Mouse (Mus musculus): ENCODE measurements around the gene Gstt2. TPM values are rescaled to one million over a fixed set of nuclear protein-coding genes. Genes with fewer than 3 reads are reported as not detected.
A peak's percentile ranks its signal among the peaks of the same experiment; 100 is the strongest.

Gene Gstt2
- total and polyA plus RNA-seq, 3 experiments = 12.2 to 68.9 (median 49.2) TPM

- Histone ChIP-seq H3K4me1 (ENCODE audit: insufficient read depth, low read depth, low read length) (peaks cover 47% of the 10 kb centered on the region), H3K27me3 (ENCODE audit: insufficient read depth, low read length) (peaks cover 4% of the 10 kb centered on the region; the same call in 1 of the 2 replicates), H3K9me3 (replicated peaks) (no peaks in the 10 kb centered on the region), H3K4me3 (ENCODE audit: low read depth, low read length) (peak overlapping the region; percentile 47; the same call in 1 of the 2 replicates), H3K36me3 (replicated peaks) (peaks cover 10% of the 10 kb centered on the region)
- DNase-seq (ENCODE audit: low spot score) = peak; percentile 52
- no peak for ATAC-seq (ENCODE audit: extremely low read depth, insufficient number of reproducible peaks, low FRiP score, poor library complexity, severe bottlenecking)
- TF ChIP-seq GATA2 (IDR thresholded peaks at IDR 0.05; ENCODE audit: borderline replicate concordance, low read depth, low read length) (no peak), TAL1 (conservative IDR thresholded peaks at IDR 0.05; ENCODE audit: low read depth, low read length) (no peak), CTCF (IDR thresholded peaks at IDR 0.05; ENCODE audit: low read depth, low read length) (peak; percentile 72), POLR2AphosphoS5 (IDR thresholded peaks at IDR 0.05; ENCODE audit: insufficient replicate concordance, low read depth, low read length) (no peak), GATA1 (IDR thresholded peaks at IDR 0.05; ENCODE audit: borderline replicate concordance, low read length) (no peak)
These were observed 4.8 kb downstream of the Gstt2 start for GRCm38 (mm10) chr10:75832272-75832895.

DNA sequence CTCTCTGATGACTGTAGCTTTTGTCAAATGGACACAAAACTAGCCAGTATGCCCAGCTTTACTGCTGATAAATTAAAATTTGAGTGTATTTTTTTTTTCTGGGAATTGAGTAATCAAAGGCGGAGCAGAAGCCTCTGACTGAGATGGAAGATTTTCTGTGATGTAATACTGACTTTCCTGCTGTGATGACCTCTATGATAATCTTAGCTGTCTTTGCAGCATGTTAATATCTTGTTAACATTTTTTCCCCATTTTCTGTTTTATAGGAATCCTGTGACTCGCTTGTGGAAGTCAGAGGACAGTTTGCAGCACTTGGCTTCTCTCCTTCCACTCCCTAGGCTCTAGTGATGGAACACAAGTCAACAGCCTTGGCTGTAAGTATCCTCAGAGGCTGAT, 7.0 kb downstream of the Gstt2 start:
- DNase-seq (ENCODE audit: low spot score) (no peak), ATAC-seq (ENCODE audit: extremely low read depth, insufficient number of reproducible peaks, low FRiP score, poor library complexity, severe bottlenecking) (no peak)
- Histone ChIP-seq H3K9me3 (replicated peaks) (no peaks in the 10 kb centered on the region), H3K27me3 (ENCODE audit: insufficient read depth, low read length) (no peaks in the 10 kb centered on the region), H3K4me1 (ENCODE audit: insufficient read depth, low read depth, low read length) (peaks cover 48% of the 10 kb centered on the region), H3K36me3 (replicated peaks) (peaks cover 10% of the 10 kb centered on the region), H3K4me3 (ENCODE audit: low read depth, low read length) (no peak overlapping the region)
- no peak for TF ChIP-seq GATA1 (IDR thresholded peaks at IDR 0.05; ENCODE audit: borderline replicate concordance, low read length)
- no peak for TF ChIP-seq POLR2AphosphoS5 (IDR thresholded peaks at IDR 0.05; ENCODE audit: insufficient replicate concordance, low read depth, low read length)
- TF ChIP-seq TAL1 (conservative IDR thresholded peaks at IDR 0.05; ENCODE audit: low read depth, low read length) = no peak
- TF ChIP-seq CTCF (IDR thresholded peaks at IDR 0.05; ENCODE audit: low read depth, low read length) = no peak
- no peak for TF ChIP-seq GATA2 (IDR thresholded peaks at IDR 0.05; ENCODE audit: borderline replicate concordance, low read depth, low read length)

DNA sequence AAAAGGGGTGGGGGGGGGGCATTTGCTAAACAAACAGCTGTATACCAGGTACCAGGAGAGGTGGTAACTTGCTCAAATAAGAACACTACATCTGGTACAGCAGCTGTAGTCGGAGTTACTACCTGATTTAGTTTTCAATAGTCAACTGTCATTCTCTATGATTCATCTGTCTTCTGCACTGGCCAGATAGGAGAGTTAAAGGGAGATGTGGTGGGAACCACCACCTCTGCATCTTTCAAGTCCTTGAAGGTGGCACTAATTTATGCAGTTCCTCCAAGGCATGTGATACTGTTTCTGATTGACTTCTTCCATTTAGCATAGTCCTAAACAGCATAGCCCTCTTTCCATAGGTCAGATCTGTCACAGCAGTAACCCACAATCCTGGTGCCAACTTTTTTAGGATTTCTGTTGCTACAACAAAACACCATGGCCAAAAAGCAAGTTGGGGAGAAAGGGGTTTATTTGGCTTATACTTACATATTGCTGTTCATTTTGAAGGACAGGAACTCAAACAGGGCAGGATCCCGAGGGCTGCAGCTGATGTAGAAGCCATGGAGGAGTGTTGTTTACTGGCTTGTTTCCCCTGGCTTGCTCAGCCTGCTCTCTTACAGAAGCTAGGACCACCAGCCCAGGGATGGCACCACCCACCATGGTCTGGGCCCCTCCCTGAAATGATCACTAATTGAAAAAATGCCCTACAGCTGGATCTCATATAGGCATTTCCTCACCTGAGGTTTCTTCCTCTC, 7.5 kb downstream of the Gstt2 start:
- DNase-seq (ENCODE audit: low spot score) (no peak), ATAC-seq (ENCODE audit: extremely low read depth, insufficient number of reproducible peaks, low FRiP score, poor library complexity, severe bottlenecking) (no peak)
- Histone ChIP-seq H3K4me3 (ENCODE audit: low read depth, low read length) (no peak overlapping the region), H3K9me3 (replicated peaks) (0 out of 2 replicates have a peak, but pooled peaks cover 3% of the 10 kb centered on the region), H3K4me1 (ENCODE audit: insufficient read depth, low read depth, low read length) (peaks cover 49% of the 10 kb centered on the region), H3K27me3 (ENCODE audit: insufficient read depth, low read length) (no peaks in the 10 kb centered on the region), H3K36me3 (replicated peaks) (peaks cover 10% of the 10 kb centered on the region)
- TF ChIP-seq TAL1 (conservative IDR thresholded peaks at IDR 0.05; ENCODE audit: low read depth, low read length) = no peak

DNA sequence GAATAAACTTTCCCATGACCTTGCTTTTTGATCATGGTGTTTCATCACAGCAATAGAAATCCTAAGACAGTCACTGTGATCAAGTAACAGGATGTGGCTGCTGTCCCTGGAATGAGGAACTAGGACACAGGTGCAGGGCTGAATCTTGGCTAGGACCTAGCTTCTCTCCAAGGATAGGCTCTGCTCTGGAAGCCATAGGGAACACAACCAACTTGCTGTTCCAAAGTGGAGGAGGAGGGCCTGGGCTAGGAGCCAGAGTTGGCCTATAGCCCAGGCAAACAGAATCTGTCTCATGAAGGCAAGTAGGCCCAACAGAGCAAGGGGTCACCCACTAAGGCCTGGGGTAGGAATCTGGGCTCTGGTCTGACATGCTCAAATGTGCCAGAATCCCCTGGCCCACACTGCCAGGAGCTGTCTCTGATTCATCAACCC, 8.7 kb downstream of the Gstt2 start:
- Histone ChIP-seq H3K36me3 (replicated peaks) (peaks cover 10% of the 10 kb centered on the region), H3K9me3 (replicated peaks) (peaks cover 10% of the 10 kb centered on the region), H3K27me3 (ENCODE audit: insufficient read depth, low read length) (no peaks in the 10 kb centered on the region), H3K4me3 (ENCODE audit: low read depth, low read length) (no peak overlapping the region), H3K4me1 (ENCODE audit: insufficient read depth, low read depth, low read length) (peaks cover 50% of the 10 kb centered on the region)
- TF ChIP-seq GATA1 (IDR thresholded peaks at IDR 0.05; ENCODE audit: borderline replicate concordance, low read length) (no peak), POLR2AphosphoS5 (IDR thresholded peaks at IDR 0.05; ENCODE audit: insufficient replicate concordance, low read depth, low read length) (no peak), TAL1 (conservative IDR thresholded peaks at IDR 0.05; ENCODE audit: low read depth, low read length) (no peak), GATA2 (IDR thresholded peaks at IDR 0.05; ENCODE audit: borderline replicate concordance, low read depth, low read length) (no peak), CTCF (IDR thresholded peaks at IDR 0.05; ENCODE audit: low read depth, low read length) (no peak)
- ATAC-seq (ENCODE audit: extremely low read depth, insufficient number of reproducible peaks, low FRiP score, poor library complexity, severe bottlenecking) = no peak
- no peak for DNase-seq (ENCODE audit: low spot score)

DNA sequence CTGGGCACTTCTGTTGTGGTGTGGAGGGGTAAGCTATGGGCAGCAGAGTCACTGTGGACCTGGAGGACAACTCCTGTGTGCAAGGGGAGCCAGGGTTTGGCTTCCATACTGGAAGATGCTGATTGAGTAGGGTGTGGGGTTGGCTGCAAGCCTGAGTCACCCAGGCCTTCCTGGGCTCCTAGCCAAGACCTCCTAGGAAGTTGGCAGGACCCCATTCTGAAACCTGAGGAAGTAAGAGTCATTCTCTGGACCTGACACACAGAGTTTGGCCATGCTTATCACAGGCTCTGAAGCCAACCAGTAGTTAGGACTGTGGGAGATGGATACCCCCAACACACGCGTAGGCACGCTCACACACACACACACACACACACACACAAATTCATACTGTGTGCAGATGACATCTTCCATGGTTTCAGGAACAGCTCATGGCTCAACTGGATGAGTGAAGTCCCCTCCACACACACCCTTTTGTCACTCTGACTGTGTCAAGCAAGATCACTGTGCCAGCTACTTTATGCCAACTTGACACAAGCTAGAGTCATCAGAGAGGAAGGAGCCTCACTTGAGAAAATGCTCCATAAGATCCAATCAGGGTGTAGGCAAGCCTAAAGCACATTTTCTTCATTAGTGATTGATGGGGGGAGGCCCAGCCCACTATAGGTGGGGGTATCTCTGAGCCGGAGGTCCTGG, 9.4 kb downstream of the Gstt2 start:
- TF ChIP-seq GATA1 (IDR thresholded peaks at IDR 0.05; ENCODE audit: borderline replicate concordance, low read length) = no peak
- no peak for TF ChIP-seq GATA2 (IDR thresholded peaks at IDR 0.05; ENCODE audit: borderline replicate concordance, low read depth, low read length)
- no peak for TF ChIP-seq TAL1 (conservative IDR thresholded peaks at IDR 0.05; ENCODE audit: low read depth, low read length)
- peaks cover 44% of the 10 kb centered on the region for H3K4me1 ChIP-seq (ENCODE audit: insufficient read depth, low read depth, low read length)
- DNase-seq (ENCODE audit: low spot score) = no peak
- ATAC-seq (ENCODE audit: extremely low read depth, insufficient number of reproducible peaks, low FRiP score, poor library complexity, severe bottlenecking) = no peak
- H3K27me3 ChIP-seq (ENCODE audit: insufficient read depth, low read length) = no peaks in the 10 kb centered on the region
- H3K36me3 ChIP-seq (replicated peaks) = peaks cover 10% of the 10 kb centered on the region
- H3K4me3 ChIP-seq (ENCODE audit: low read depth, low read length) = no peak overlapping the region
- peaks cover 10% of the 10 kb centered on the region for H3K9me3 ChIP-seq (replicated peaks)

GRCm38 (mm10) chr10:75824530-75824929, 12.7 kb downstream of the Gstt2 start:
- H3K4me1 ChIP-seq (ENCODE audit: insufficient read depth, low read depth, low read length) = peaks cover 33% of the 10 kb centered on the region
- no peak for ATAC-seq (ENCODE audit: extremely low read depth, insufficient number of reproducible peaks, low FRiP score, poor library complexity, severe bottlenecking)
- peaks cover under 1% of the 10 kb centered on the region; the same call in 1 of the 2 replicates for H3K27me3 ChIP-seq (ENCODE audit: insufficient read depth, low read length)
- H3K4me3 ChIP-seq (ENCODE audit: low read depth, low read length) = no peak overlapping the region
- TF ChIP-seq POLR2AphosphoS5 (IDR thresholded peaks at IDR 0.05; ENCODE audit: insufficient replicate concordance, low read depth, low read length) (no peak), GATA1 (IDR thresholded peaks at IDR 0.05; ENCODE audit: borderline replicate concordance, low read length) (no peak), GATA2 (IDR thresholded peaks at IDR 0.05; ENCODE audit: borderline replicate concordance, low read depth, low read length) (no peak)
- DNase-seq (ENCODE audit: low spot score) = no peak
- no peaks in the 10 kb centered on the region for H3K36me3 ChIP-seq (replicated peaks)
- peaks cover 10% of the 10 kb centered on the region for H3K9me3 ChIP-seq (replicated peaks)
